Mouse (Mus musculus): ENCODE measurements around the gene Med19. TPM values are rescaled to one million over a fixed set of nuclear protein-coding genes. Genes with fewer than 3 reads are reported as not detected.

Gene Med19
- total and polyA plus RNA-seq, 3 experiments: 6.8 to 14.2 (median 11.5) TPM

- H3K27me3 ChIP-seq (ENCODE audit: control insufficient read depth, insufficient read depth, low read length): peaks cover 5% of the 10 kb centered on the region
- H3K27ac ChIP-seq: no peak overlapping the region
- H3K9ac ChIP-seq (ENCODE audit: low read depth, low read length): no peak overlapping the region
- WGBS: 13% methylated on average over 27 of the region's 27 CpGs
- no peaks in the 10 kb centered on the region for H3K4me1 ChIP-seq (ENCODE audit: control insufficient read depth, insufficient read depth, low read length)
- intact Hi-C loops (cut with DNase I): no loop called here
- H3K36me3 ChIP-seq (ENCODE audit: control insufficient read depth, insufficient read depth, low read length): no peaks in the 10 kb centered on the region
- no peak for DNase-seq
- H3K4me3 ChIP-seq: no peak overlapping the region
- TF ChIP-seq CTCF (IDR thresholded peaks at IDR 0.05): no peak
- TF ChIP-seq POLR2A (IDR thresholded peaks at IDR 0.05; ENCODE audit: insufficient read depth, low read depth, low read length): no peak
- TF ChIP-seq EP300 (IDR thresholded peaks at IDR 0.05; ENCODE audit: insufficient read depth, low read depth, low read length): no peak
- H3K79me2 ChIP-seq (replicated peaks; ENCODE audit: control insufficient read depth, insufficient read depth, low read length): no peaks in the 10 kb centered on the region
Measured at GRCm38 (mm10) chr2:84736312-84737161, 58.3 kb downstream of the Med19 start.

DNA sequence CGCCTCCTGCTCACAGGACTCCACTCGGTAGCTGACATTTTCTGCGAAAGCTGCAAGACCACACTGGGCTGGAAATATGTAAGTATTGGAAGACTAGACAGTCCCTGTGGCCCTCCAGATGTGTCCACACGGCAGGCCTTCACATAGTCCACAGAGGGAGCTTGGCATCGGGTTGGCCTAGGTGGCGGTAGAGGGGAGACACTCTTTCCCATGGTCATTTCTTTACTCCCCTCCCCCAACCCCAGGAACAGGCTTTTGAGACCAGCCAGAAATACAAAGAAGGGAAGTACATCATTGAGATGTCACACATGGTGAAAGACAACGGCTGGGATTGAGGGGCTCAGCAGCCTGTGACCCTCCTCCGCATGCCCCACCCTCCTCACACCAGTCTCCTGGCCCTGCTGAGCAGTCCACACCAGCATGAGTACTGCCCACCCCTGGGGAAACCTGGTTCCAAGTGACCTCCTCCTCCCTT is 59.3 kb downstream of the Med19 start:
- Histone ChIP-seq H3K36me3 (ENCODE audit: control insufficient read depth, insufficient read depth, low read length) (no peaks in the 10 kb centered on the region), H3K27me3 (ENCODE audit: control insufficient read depth, insufficient read depth, low read length) (peaks cover 5% of the 10 kb centered on the region), H3K79me2 (replicated peaks; ENCODE audit: control insufficient read depth, insufficient read depth, low read length) (no peaks in the 10 kb centered on the region), H3K27ac (no peak overlapping the region), H3K4me1 (ENCODE audit: control insufficient read depth, insufficient read depth, low read length) (no peaks in the 10 kb centered on the region; the same call in 1 of the 2 replicates), H3K4me3 (no peak overlapping the region), H3K9ac (ENCODE audit: low read depth, low read length) (no peak overlapping the region)
- TF ChIP-seq POLR2A (IDR thresholded peaks at IDR 0.05; ENCODE audit: insufficient read depth, low read depth, low read length): no peak
- no peak for TF ChIP-seq EP300 (IDR thresholded peaks at IDR 0.05; ENCODE audit: insufficient read depth, low read depth, low read length)
- TF ChIP-seq CTCF (IDR thresholded peaks at IDR 0.05): no peak
- no peak for DNase-seq
- 8% methylated on average over 8 of the region's 8 CpGs for WGBS
- intact Hi-C loops (cut with DNase I): no loop called here

Other genes with a start within 250 kb of the Med19 start
- gene Tfpi, start 201.6 kb upstream of the Med19 start, total RNA-seq (2021): 10 to 100 TPM; 54.1 to 56.9 TPM
- 19.9 and 56.8 TPM in 2 replicates for gene Tfpi, start 201.6 kb upstream of the Med19 start, polyA plus RNA-seq (2012; rRNA removed)
- 10 to 100 TPM; 53.4 to 61.4 TPM for gene Ctnnd1, start 27.6 kb upstream of the Med19 start, total RNA-seq (2021)
- 26.5 and 54.5 TPM in 2 replicates for gene Ctnnd1, start 27.6 kb upstream of the Med19 start, polyA plus RNA-seq (2012; rRNA removed)
- gene Btbd18, start 19.3 kb upstream of the Med19 start, total RNA-seq (2021): not detected
- not detected in 2 replicates for gene Btbd18, start 19.3 kb upstream of the Med19 start, polyA plus RNA-seq (2012; rRNA removed)
- 10 to 100 TPM; 21.8 to 28.0 TPM for gene Selenoh, start 7.6 kb upstream of the Med19 start, total RNA-seq (2021)
- gene Selenoh, start 7.6 kb upstream of the Med19 start, polyA plus RNA-seq (2012; rRNA removed): 18.0 and 19.6 TPM in 2 replicates
- gene Gm28635, start 361 bp upstream of the Med19 start, total RNA-seq (2021): 1 to 10 TPM; 5.8 to 5.9 TPM
- gene Gm28635, start 361 bp upstream of the Med19 start, polyA plus RNA-seq (2012; rRNA removed): not detected in 2 replicates
- gene Tmx2, start 738 bp downstream of the Med19 start, total RNA-seq (2021): 100 to 1,000 TPM; 105 to 115 TPM
- gene Tmx2, start 738 bp downstream of the Med19 start, polyA plus RNA-seq (2012; rRNA removed): 148 and 203 TPM in 2 replicates
- gene Zdhhc5, start 36.8 kb downstream of the Med19 start, total RNA-seq (2021): 10 to 100 TPM; 62.8 to 72.5 TPM
- gene Zdhhc5, start 36.8 kb downstream of the Med19 start, polyA plus RNA-seq (2012; rRNA removed): 47.6 and 61.2 TPM in 2 replicates
- 1 to 10 TPM; 4.0 to 4.6 TPM for gene Clp1, start 48.9 kb downstream of the Med19 start, total RNA-seq (2021)
- 3.5 and 7.4 TPM in 2 replicates for gene Clp1, start 48.9 kb downstream of the Med19 start, polyA plus RNA-seq (2012; rRNA removed)
- under 1 TPM; 0.44 to 0.45 TPM for gene Ypel4, start 55.7 kb downstream of the Med19 start, total RNA-seq (2021)
- 1.5 and 1.7 TPM in 2 replicates for gene Ypel4, start 55.7 kb downstream of the Med19 start, polyA plus RNA-seq (2012; rRNA removed)
- gene Gm19426, start 65.3 kb downstream of the Med19 start, total RNA-seq (2021): 1 to 10 TPM; 1.8 to 2.0 TPM
- 1.5 and 1.7 TPM in 2 replicates for gene Gm19426, start 65.3 kb downstream of the Med19 start, polyA plus RNA-seq (2012; rRNA removed)
- gene Serping1, start 97.0 kb downstream of the Med19 start, total RNA-seq (2021): 10 to 100 TPM; 79.7 to 81.5 TPM
- gene Serping1, start 97.0 kb downstream of the Med19 start, polyA plus RNA-seq (2012; rRNA removed): 268 and 301 TPM in 2 replicates
- 100 to 1,000 TPM in 1 of 2 experiments, 10 to 100 TPM in 1; 26.5 to 109 TPM for gene Ube2l6, start 120.4 kb downstream of the Med19 start, total RNA-seq (2021)
- gene Ube2l6, start 120.4 kb downstream of the Med19 start, polyA plus RNA-seq (2012; rRNA removed): 42.0 and 131 TPM in 2 replicates
- gene Smtnl1, start 144.2 kb downstream of the Med19 start, total RNA-seq (2021): not detected
- not detected in 2 replicates for gene Smtnl1, start 144.2 kb downstream of the Med19 start, polyA plus RNA-seq (2012; rRNA removed)
- gene Timm10, start 148.6 kb downstream of the Med19 start, total RNA-seq (2021): 100 to 1,000 TPM; 106 to 129 TPM
- 123 and 136 TPM in 2 replicates for gene Timm10, start 148.6 kb downstream of the Med19 start, polyA plus RNA-seq (2012; rRNA removed)
- gene Slc43a1, start 160.4 kb downstream of the Med19 start, total RNA-seq (2021): 1 to 10 TPM; 2.1 to 2.3 TPM
- gene Slc43a1, start 160.4 kb downstream of the Med19 start, polyA plus RNA-seq (2012; rRNA removed): 3.7 and 6.7 TPM in 2 replicates
- 1 to 10 TPM; 3.6 to 3.8 TPM for gene Rtn4rl2, start 208.3 kb downstream of the Med19 start, total RNA-seq (2021)
- gene Rtn4rl2, start 208.3 kb downstream of the Med19 start, polyA plus RNA-seq (2012; rRNA removed): 2.6 and 6.1 TPM in 2 replicates